7 mouse cellular contexts compared by ENCODE assay signal in the genomic region with DNA sequence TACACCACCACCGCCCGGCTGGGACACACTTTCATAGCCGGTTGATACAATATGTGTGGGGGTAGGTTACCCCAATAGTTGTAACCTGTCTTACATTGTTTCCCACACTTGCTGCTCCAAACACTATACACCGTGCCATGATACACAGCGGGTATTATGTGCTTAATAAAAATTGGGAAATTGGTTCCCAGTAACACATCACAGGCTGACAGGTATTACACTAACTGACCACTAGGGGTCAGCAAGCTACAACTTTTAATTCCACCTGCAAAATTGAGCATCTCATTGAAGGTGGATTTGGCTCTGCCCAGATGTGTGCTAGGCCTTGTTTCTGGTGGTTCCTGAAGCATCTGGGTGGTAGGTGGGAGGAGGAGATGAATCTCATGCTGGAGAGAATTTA. TPM values are rescaled to one million over a fixed set of nuclear protein-coding genes. Genes with fewer than 3 reads are reported as not detected.
DNase-seq lines count a peak whose midpoint lies in the region; ATAC-seq and TF ChIP-seq lines count a peak whose summit lies in the region.

No protein-coding gene starts in this region.

- no peak for TF ChIP-seq EP300 in stomach, postnatal 0 days (optimal IDR thresholded peaks at IDR 0.05)

- H3K4me2 ChIP-seq in hindbrain, postnatal 0 days (ENCODE audit: low read depth, low read length), result no peak overlapping the region
- no peak overlapping the region for H3K4me2 ChIP-seq in stomach, postnatal 0 days (replicated peaks; ENCODE audit: low read depth)

- H3K4me3 ChIP-seq in hindbrain, postnatal 0 days (ENCODE audit: low read length), result no peak overlapping the region
- peak overlapping the region; percentile 52 for H3K4me3 ChIP-seq in megakaryocyte, embryonic 14.5 days (replicated peaks)
- H3K4me3 ChIP-seq in stomach, postnatal 0 days (ENCODE audit: low read depth, low read length), result no peak overlapping the region

- no peak overlapping the region for H3K9ac ChIP-seq in hindbrain, postnatal 0 days (replicated peaks; ENCODE audit: low read length)
- H3K9ac ChIP-seq in stomach, postnatal 0 days (ENCODE audit: low read length), result no peak overlapping the region

- H3K4me1 ChIP-seq in hindbrain, postnatal 0 days (ENCODE audit: insufficient read depth, low read length), result no peaks in the 10 kb centered on the region
- H3K4me1 ChIP-seq in megakaryocyte, embryonic 14.5 days, result peaks cover 59% of the 10 kb centered on the region
- no peaks in the 10 kb centered on the region for H3K4me1 ChIP-seq in stomach, postnatal 0 days (replicated peaks; ENCODE audit: control insufficient read depth, insufficient read depth)

- DNase-seq in spleen, adult 12 weeks (ENCODE audit: low spot score), result peak; percentile 5
- DNase-seq in spleen, postnatal 14 days (ENCODE audit: low spot score in 2 of 2), result no peak
- DNase-seq in brain, adult 2 months (ENCODE audit: low read depth, low spot score), result peak; percentile 65
- peak; percentile 87 for DNase-seq in hindbrain, postnatal 0 days (ENCODE audit: low spot score)
- no peak for DNase-seq in stomach, postnatal 0 days (ENCODE audit: low spot score)

- no peaks in the 10 kb centered on the region for H3K36me3 ChIP-seq in hindbrain, postnatal 0 days (ENCODE audit: insufficient read depth, low read length)
- H3K36me3 ChIP-seq in megakaryocyte, embryonic 14.5 days (replicated peaks; ENCODE audit: low read length), result no peaks in the 10 kb centered on the region
- no peaks in the 10 kb centered on the region for H3K36me3 ChIP-seq in stomach, postnatal 0 days (ENCODE audit: control insufficient read depth, insufficient read depth, low read length)

- no peaks in the 10 kb centered on the region for H3K9me3 ChIP-seq in hindbrain, postnatal 0 days (ENCODE audit: low read length)
- no peaks in the 10 kb centered on the region for H3K9me3 ChIP-seq in megakaryocyte, embryonic 14.5 days
- H3K9me3 ChIP-seq in stomach, postnatal 0 days (ENCODE audit: control insufficient read depth, low read length), result no peaks in the 10 kb centered on the region

- no peak overlapping the region for H3K27ac ChIP-seq in hindbrain, postnatal 0 days
- H3K27ac ChIP-seq in stomach, postnatal 0 days (replicated peaks), result no peak overlapping the region

- 50% methylated on average over 5 of the region's 5 CpGs for WGBS in hindbrain, postnatal 0 days
- whole genome bisulfite sequencing in stomach, postnatal 0 days, result 59% methylated on average over 5 of the region's 5 CpGs

- H3K27me3 ChIP-seq in hindbrain, postnatal 0 days (ENCODE audit: insufficient read depth, low read length), result no peaks in the 10 kb centered on the region
- H3K27me3 ChIP-seq in megakaryocyte, embryonic 14.5 days (replicated peaks), result no peaks in the 10 kb centered on the region
- H3K27me3 ChIP-seq in stomach, postnatal 0 days (ENCODE audit: control insufficient read depth, insufficient read depth, low read length), result no peaks in the 10 kb centered on the region

- ATAC-seq in erythroblast, adult 5-6 weeks (replicated peaks; ENCODE audit: low FRiP score, poor library complexity, severe bottlenecking), result peak; percentile 73
- ATAC-seq in hindbrain, postnatal 0 days, result peak; percentile 66
- ATAC-seq in stomach, postnatal 0 days (ENCODE audit: low FRiP score, low TSS enrichment), result peak; percentile 28

- peak; percentile 93 for TF ChIP-seq CTCF in hindbrain, postnatal 0 days (IDR thresholded peaks at IDR 0.05; ENCODE audit: low read depth)
- peak; percentile 94 for TF ChIP-seq CTCF in stomach, postnatal 0 days (IDR thresholded peaks at IDR 0.05; ENCODE audit: low read depth)

RNA-seq across cellular contexts. Expression of gene Tor1aip1, which starts 49.5 kb away (rescaled TPM):
- total RNA-seq in erythroblast, adult 5-6 weeks (2015; ENCODE audit: low replicate concordance), result 65.9 and 70.0 TPM in 2 replicates
- total RNA-seq in erythroblast, adult 5-6 weeks (2017; ENCODE audit: low replicate concordance), result 58.6 and 67.1 TPM in 2 replicates
- 23.1 and 30.5 TPM in 2 replicates for total RNA-seq in hindbrain, postnatal 0 days (2014; rRNA removed)
- polyA plus RNA-seq in hindbrain, postnatal 0 days (2015; fragmentation: Nextera tagmentation; extraction: Ambion mirVana), result 26.9 and 30.1 TPM in 2 replicates
- polyA plus RNA-seq in megakaryocyte, embryonic 14.5 days (2012; ENCODE audit: insufficient read depth, low replicate concordance), result 18.6 and 28.8 TPM in 2 replicates
- polyA plus RNA-seq in stomach, postnatal 0 days (2015; fragmentation: Nextera tagmentation; extraction: Ambion mirVana), result 35.4 and 38.6 TPM in 2 replicates

RNA-seq across cellular contexts. Expression of gene Tor1aip2, which starts 50.6 kb away (rescaled TPM):
- total RNA-seq in erythroblast, adult 5-6 weeks (2015; ENCODE audit: low replicate concordance), result 131 and 134 TPM in 2 replicates
- total RNA-seq in erythroblast, adult 5-6 weeks (2017; ENCODE audit: low replicate concordance), result 130 and 147 TPM in 2 replicates
- 69.4 and 71.7 TPM in 2 replicates for total RNA-seq in hindbrain, postnatal 0 days (2014; rRNA removed)
- 52.1 and 52.5 TPM in 2 replicates for polyA plus RNA-seq in hindbrain, postnatal 0 days (2015; fragmentation: Nextera tagmentation; extraction: Ambion mirVana)
- polyA plus RNA-seq in megakaryocyte, embryonic 14.5 days (2012; ENCODE audit: insufficient read depth, low replicate concordance), result 5.2 and 12.2 TPM in 2 replicates
- 67.0 and 69.8 TPM in 2 replicates for polyA plus RNA-seq in stomach, postnatal 0 days (2015; fragmentation: Nextera tagmentation; extraction: Ambion mirVana)

Comparison
In these comparisons a context has a peak if more than half of its experiments do, and no peak if none do; other contexts are left out.
1. DNase-seq: peak in spleen, adult 12 weeks (single experiment), brain, adult 2 months (single experiment) and hindbrain, postnatal 0 days (single experiment); none in spleen, postnatal 14 days (0 of 2) and stomach, postnatal 0 days (single experiment).
2. Peak in every context shown above with its lines, with median percentiles within 50 percentile points of each other: ATAC-seq.